Mouse (Mus musculus): Measurements from ENCODE around the gene Wwp2.
A peak's percentile ranks its signal among the peaks of the same experiment; 100 is the strongest.

The Wwp2 gene

GRCm38 (mm10) chr8:107435962-107436831 is at the start of gene Wwp2:
Gene Wwp2 (plus strand): TSS chr8:107436365.
- peak; percentile 53 to 62 for DNase-seq (ENCODE audit: low spot score in 2 of 2)

GRCm38 (mm10) chr8:107386642-107387041 is 49.5 kb upstream of the Wwp2 start:
- no peak for DNase-seq (ENCODE audit: low spot score in 2 of 2)

GRCm38 (mm10) chr8:107387861-107388260 is 48.3 kb upstream of the Wwp2 start:
- no peak for DNase-seq (ENCODE audit: low spot score in 2 of 2)

GRCm38 (mm10) chr8:107389557-107389956 is 46.6 kb upstream of the Wwp2 start:
- DNase-seq (ENCODE audit: low spot score in 2 of 2): no peak

- no peak for DNase-seq (ENCODE audit: low spot score in 2 of 2)
These were observed 45.6 kb upstream of the Wwp2 start for GRCm38 (mm10) chr8:107390476-107391135.

GRCm38 (mm10) chr8:107391136-107391516 is 45.0 kb upstream of the Wwp2 start:
- DNase-seq (ENCODE audit: low spot score in 2 of 2): no peak

- no peak for DNase-seq (ENCODE audit: low spot score in 2 of 2)
These were observed 40.8 kb upstream of the Wwp2 start for GRCm38 (mm10) chr8:107395397-107395796.

- no peak for DNase-seq (ENCODE audit: low spot score in 2 of 2)
These were observed 40.0 kb upstream of the Wwp2 start for GRCm38 (mm10) chr8:107396106-107396670.

- DNase-seq (ENCODE audit: low spot score in 2 of 2): no peak
These were observed 38.5 kb upstream of the Wwp2 start for GRCm38 (mm10) chr8:107397665-107398064.

- no peak for DNase-seq (ENCODE audit: low spot score in 2 of 2)
These were observed 36.7 kb upstream of the Wwp2 start for GRCm38 (mm10) chr8:107399495-107399894.

- DNase-seq (ENCODE audit: low spot score in 2 of 2): no peak
These were observed 34.3 kb upstream of the Wwp2 start for GRCm38 (mm10) chr8:107401866-107402265.

- DNase-seq (ENCODE audit: low spot score in 2 of 2): peak; percentile 52 to 56
These were observed 33.0 kb upstream of the Wwp2 start, which contains the start of gene Nqo1 for GRCm38 (mm10) chr8:107403038-107403781. Gene Nqo1 (minus strand): TSS chr8:107403206.

- no peak for DNase-seq (ENCODE audit: low spot score in 2 of 2)
These were observed 32.1 kb upstream of the Wwp2 start for GRCm38 (mm10) chr8:107404057-107404456.

- DNase-seq (ENCODE audit: low spot score in 2 of 2): no peak
These were observed 30.2 kb upstream of the Wwp2 start for GRCm38 (mm10) chr8:107405935-107406334.

- no peak for DNase-seq (ENCODE audit: low spot score in 2 of 2)
These were observed 24.8 kb upstream of the Wwp2 start for GRCm38 (mm10) chr8:107411391-107411790.

GRCm38 (mm10) chr8:107412552-107412951 is 23.6 kb upstream of the Wwp2 start:
- DNase-seq (ENCODE audit: low spot score in 2 of 2): no peak

- DNase-seq (ENCODE audit: low spot score in 2 of 2): no peak
These were observed 22.3 kb upstream of the Wwp2 start for GRCm38 (mm10) chr8:107413881-107414280.

- no peak for DNase-seq (ENCODE audit: low spot score in 2 of 2)
These were observed 19.2 kb upstream of the Wwp2 start for GRCm38 (mm10) chr8:107417001-107417400.

- no peak for DNase-seq (ENCODE audit: low spot score in 2 of 2)
These were observed 12.0 kb upstream of the Wwp2 start for GRCm38 (mm10) chr8:107424176-107424575.

GRCm38 (mm10) chr8:107424597-107425229 is 11.5 kb upstream of the Wwp2 start, which contains the start of gene Nob1:
Gene Nob1 (minus strand): TSS chr8:107425051.
- DNase-seq (ENCODE audit: low spot score in 2 of 2): peak; percentile 94 to 96

GRCm38 (mm10) chr8:107425230-107425597 is 11.0 kb upstream of the Wwp2 start:
- no peak for DNase-seq (ENCODE audit: low spot score in 2 of 2)
